In the genomic region with DNA sequence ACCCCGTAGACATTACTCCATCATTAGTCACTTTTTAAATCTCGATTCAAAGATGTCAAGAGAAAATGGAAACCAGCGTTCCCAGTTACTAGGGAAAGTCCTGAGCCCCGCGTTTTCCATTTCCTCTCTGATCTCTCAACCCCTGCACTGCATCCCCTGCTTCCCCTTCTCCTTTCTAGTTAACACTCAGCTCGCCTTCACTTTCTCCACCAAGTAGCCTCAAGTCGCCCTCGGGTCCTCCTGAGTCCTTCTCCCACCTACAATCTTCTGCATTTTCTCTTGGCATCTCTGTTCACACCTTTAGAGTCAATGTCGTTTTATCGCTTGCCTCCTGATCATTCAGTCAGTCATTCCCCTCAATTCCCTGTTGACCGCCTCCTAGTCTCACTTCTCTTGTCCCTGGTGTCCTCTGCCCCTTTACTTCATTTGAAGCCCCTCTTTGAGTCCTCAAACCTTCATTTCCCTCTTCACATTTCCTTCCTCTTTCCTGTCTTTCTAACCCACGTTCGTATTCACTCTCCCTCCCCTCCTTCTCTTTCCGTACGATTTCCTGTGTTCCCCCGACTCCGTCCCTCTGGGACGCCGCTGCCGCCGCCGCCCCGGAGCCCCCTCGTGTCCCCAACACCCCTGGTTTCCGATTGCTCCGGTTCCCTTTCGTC, we compare ENCODE assay signal across 8 mouse cellular contexts. TPM values are rescaled to one million over a fixed set of nuclear protein-coding genes. Genes with fewer than 3 reads are reported as not detected.
DNase-seq lines count a peak whose midpoint lies in the region; ATAC-seq lines count a peak whose summit lies in the region.

No protein-coding gene starts in this region.

- peaks cover 40% of the 10 kb centered on the region for H3K4me1 ChIP-seq in hindbrain, embryonic 13.5 days (replicated peaks)
- peaks cover 10% of the 10 kb centered on the region; the same call in 1 of the 2 replicates for H3K4me1 ChIP-seq in midbrain, embryonic 11.5 days (ENCODE audit: control insufficient read depth, insufficient read depth, low read length)

- H3K4me2 ChIP-seq in hindbrain, embryonic 13.5 days: peak overlapping the region; percentile 74
- H3K4me2 ChIP-seq in midbrain, embryonic 11.5 days: peak overlapping the region; percentile 53

- peak; percentile 23 to 70 for DNase-seq in adrenal gland, adult (ENCODE audit: inconsistent age in 2 of 2, low spot score in 1 of 2)
- DNase-seq in adrenal gland, postnatal 14 days: no peak
- peak; percentile 10 for DNase-seq in urinary bladder, postnatal 25 days (ENCODE audit: low spot score)
- no peak for DNase-seq in urinary bladder, postnatal 14 days (ENCODE audit: low spot score)
- DNase-seq in midbrain, embryonic 11.5 days (ENCODE audit: low spot score, missing footprints): no peak
- no peak for DNase-seq in gastrocnemius, postnatal 4 days (ENCODE audit: low spot score in 2 of 2)
- no peak for DNase-seq in gastrocnemius, postnatal 10 days

- H3K9me3 ChIP-seq in hindbrain, embryonic 13.5 days: no peaks in the 10 kb centered on the region
- H3K9me3 ChIP-seq in midbrain, embryonic 11.5 days (ENCODE audit: control insufficient read depth, low read length): no peaks in the 10 kb centered on the region

- peak overlapping the region; percentile 94 for H3K27ac ChIP-seq in hindbrain, embryonic 13.5 days
- peak overlapping the region; percentile 52 for H3K27ac ChIP-seq in midbrain, embryonic 11.5 days (ENCODE audit: low read depth, low read length)

- no peaks in the 10 kb centered on the region for H3K27me3 ChIP-seq in hindbrain, embryonic 13.5 days
- no peaks in the 10 kb centered on the region for H3K27me3 ChIP-seq in midbrain, embryonic 11.5 days (ENCODE audit: control insufficient read depth, insufficient read depth, low read length)

- no peaks in the 10 kb centered on the region for H3K36me3 ChIP-seq in hindbrain, embryonic 13.5 days
- H3K36me3 ChIP-seq in midbrain, embryonic 11.5 days (ENCODE audit: control insufficient read depth, insufficient read depth, low read length): no peaks in the 10 kb centered on the region

- H3K4me3 ChIP-seq in hindbrain, embryonic 13.5 days: peak overlapping the region; percentile 87
- peak overlapping the region; percentile 74 for H3K4me3 ChIP-seq in midbrain, embryonic 11.5 days (ENCODE audit: low read depth, low read length)

- peak overlapping the region; percentile 91 for H3K9ac ChIP-seq in hindbrain, embryonic 13.5 days
- H3K9ac ChIP-seq in midbrain, embryonic 11.5 days (ENCODE audit: low read length): peak overlapping the region; percentile 89

- 3% methylated on average over 27 of the region's 27 CpGs for WGBS in hindbrain, embryonic 13.5 days
- WGBS in midbrain, embryonic 11.5 days: 4% methylated on average over 27 of the region's 27 CpGs

- no peak for ATAC-seq in hindbrain, embryonic 13.5 days (ENCODE audit: low FRiP score)
- no peak for ATAC-seq in midbrain, embryonic 11.5 days (ENCODE audit: low FRiP score)

RNA-seq across cellular contexts. Expression of a gene that starts 0.7 kb away (rescaled TPM):
- 19.1 and 23.1 TPM in 2 replicates for total RNA-seq in adrenal gland, postnatal 14 days (2021)
- 37.6 and 38.4 TPM in 2 replicates for polyA plus RNA-seq in hindbrain, embryonic 13.5 days (2015; fragmentation: Nextera tagmentation; extraction: Ambion mirVana)
- 29.5 and 37.1 TPM in 2 replicates for polyA plus RNA-seq in midbrain, embryonic 11.5 days (2014; fragmentation: Nextera tagmentation; extraction: Ambion mirVana)
- total RNA-seq in gastrocnemius, postnatal 4 days (2021): 10 to 100 TPM; 20.3 to 20.6 TPM
- 10 to 100 TPM; 12.6 to 15.4 TPM for total RNA-seq in gastrocnemius, postnatal 10 days (2021)

RNA-seq across cellular contexts. Expression of a gene that starts 27.1 kb away (rescaled TPM):
- 291 and 304 TPM in 2 replicates for total RNA-seq in adrenal gland, postnatal 14 days (2021)
- polyA plus RNA-seq in hindbrain, embryonic 13.5 days (2015; fragmentation: Nextera tagmentation; extraction: Ambion mirVana): 291 and 315 TPM in 2 replicates
- polyA plus RNA-seq in midbrain, embryonic 11.5 days (2014; fragmentation: Nextera tagmentation; extraction: Ambion mirVana): 612 and 702 TPM in 2 replicates
- 100 to 1,000 TPM; 185 to 210 TPM for total RNA-seq in gastrocnemius, postnatal 4 days (2021)
- 100 to 1,000 TPM; 215 to 237 TPM for total RNA-seq in gastrocnemius, postnatal 10 days (2021)

RNA-seq across cellular contexts. Expression of a gene that starts 56.5 kb away (rescaled TPM):
- 19.1 and 20.8 TPM in 2 replicates for total RNA-seq in adrenal gland, postnatal 14 days (2021)
- 12.2 and 12.8 TPM in 2 replicates for polyA plus RNA-seq in hindbrain, embryonic 13.5 days (2015; fragmentation: Nextera tagmentation; extraction: Ambion mirVana)
- 11.7 and 12.6 TPM in 2 replicates for polyA plus RNA-seq in midbrain, embryonic 11.5 days (2014; fragmentation: Nextera tagmentation; extraction: Ambion mirVana)
- 10 to 100 TPM; 13.5 to 17.5 TPM for total RNA-seq in gastrocnemius, postnatal 4 days (2021)
- total RNA-seq in gastrocnemius, postnatal 10 days (2021): 10 to 100 TPM; 19.1 to 22.4 TPM

Comparison
In these comparisons a context has a peak if more than half of its experiments do, and no peak if none do; other contexts are left out.
1. DNase-seq: peak in adrenal gland, adult (2 of 2) and urinary bladder, postnatal 25 days (single experiment); none in adrenal gland, postnatal 14 days (single experiment), urinary bladder, postnatal 14 days (single experiment), midbrain, embryonic 11.5 days (single experiment), gastrocnemius, postnatal 4 days (0 of 2) and gastrocnemius, postnatal 10 days (single experiment).